Mouse (Mus musculus) embryonic fibroblast, embryonic 13.5 days (primary cell): ENCODE results near the gene Bgn. TPM values are rescaled to one million over a fixed set of nuclear protein-coding genes. Genes with fewer than 3 reads are reported as not detected.

Experiments used
- H3K27ac ChIP-seq: 2 replicates; pipeline ENCODE4 v1.5.1; 2012; ENCODE audit warnings: low read length, control low read depth, inconsistent platforms; ENCODE audit not compliant: insufficient read depth
- H3K4me1 ChIP-seq: 2 replicates; pipeline ENCODE4 v1.6.1; 2011; ENCODE audit warnings: low read length; ENCODE audit not compliant: control insufficient read depth, insufficient read depth
- H3K4me3 ChIP-seq: 2 replicates; pipeline ENCODE4 v1.5.1; 2011; ENCODE audit warnings: mild to moderate bottlenecking, control low read depth, low read length; ENCODE audit not compliant: insufficient read depth
- CTCF ChIP-seq: IDR thresholded peaks from 2 replicates; pipeline ENCODE4 v1.5.1; 2011; ENCODE audit warnings: mild to moderate bottlenecking, control low read depth, low read length, moderate library complexity, borderline replicate concordance; ENCODE audit not compliant: insufficient read depth
- POLR2A ChIP-seq: IDR thresholded peaks from 2 replicates; pipeline ENCODE4 v1.6.1; 2011; ENCODE audit warnings: low read depth, mild to moderate bottlenecking, control low read depth, low read length, moderate library complexity
- polyA plus RNA-seq: library from polyadenylated mRNA; stranded (reverse); fragments of >200 nt; gene quantifications from 2 replicates; pipeline ENCODE4 v1.2.4, GENCODE M21; 2011; ENCODE audit warnings: low read depth; ENCODE audit not compliant: missing spikeins, insufficient read length

Bgn gene
- polyA plus RNA-seq, 1 experiment = 6,335 TPM

- Histone ChIP-seq H3K27ac (no peak overlapping the region), H3K4me3 (no peak overlapping the region)
- no peak for TF ChIP-seq POLR2A
- TF ChIP-seq CTCF = no peak
Observed at GRCm38 (mm10) chrX:73517060-73517600, 33.7 kb downstream of the Bgn start.

DNA sequence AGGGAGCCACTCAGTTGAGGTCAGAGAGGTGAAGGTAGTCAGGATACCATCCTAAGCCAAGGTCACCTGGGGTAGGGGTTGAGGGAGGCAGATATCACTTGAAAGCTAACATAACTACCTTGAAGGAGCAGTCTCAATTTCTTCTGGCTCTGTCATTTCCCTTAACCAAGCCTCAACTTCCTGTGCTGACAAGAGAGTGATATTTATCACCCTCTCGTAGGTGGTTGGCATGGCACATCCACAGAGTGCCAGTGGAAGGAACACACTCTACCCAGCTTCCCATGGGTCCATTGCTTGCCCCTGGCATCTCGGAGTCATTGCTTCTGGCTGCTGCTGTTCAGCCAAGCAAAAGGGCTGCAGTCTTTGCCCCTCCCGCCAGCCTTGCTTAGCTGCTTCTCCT is 37.3 kb downstream of the Bgn start:
- no peaks in the 10 kb centered on the region for H3K4me1 ChIP-seq
- TF ChIP-seq POLR2A (no peak), CTCF (no peak)

More at GRCm38 (mm10) chrX:73517060-73517600, 33.7 kb downstream of the Bgn start:
- H3K4me1 ChIP-seq = no peaks in the 10 kb centered on the region

DNA sequence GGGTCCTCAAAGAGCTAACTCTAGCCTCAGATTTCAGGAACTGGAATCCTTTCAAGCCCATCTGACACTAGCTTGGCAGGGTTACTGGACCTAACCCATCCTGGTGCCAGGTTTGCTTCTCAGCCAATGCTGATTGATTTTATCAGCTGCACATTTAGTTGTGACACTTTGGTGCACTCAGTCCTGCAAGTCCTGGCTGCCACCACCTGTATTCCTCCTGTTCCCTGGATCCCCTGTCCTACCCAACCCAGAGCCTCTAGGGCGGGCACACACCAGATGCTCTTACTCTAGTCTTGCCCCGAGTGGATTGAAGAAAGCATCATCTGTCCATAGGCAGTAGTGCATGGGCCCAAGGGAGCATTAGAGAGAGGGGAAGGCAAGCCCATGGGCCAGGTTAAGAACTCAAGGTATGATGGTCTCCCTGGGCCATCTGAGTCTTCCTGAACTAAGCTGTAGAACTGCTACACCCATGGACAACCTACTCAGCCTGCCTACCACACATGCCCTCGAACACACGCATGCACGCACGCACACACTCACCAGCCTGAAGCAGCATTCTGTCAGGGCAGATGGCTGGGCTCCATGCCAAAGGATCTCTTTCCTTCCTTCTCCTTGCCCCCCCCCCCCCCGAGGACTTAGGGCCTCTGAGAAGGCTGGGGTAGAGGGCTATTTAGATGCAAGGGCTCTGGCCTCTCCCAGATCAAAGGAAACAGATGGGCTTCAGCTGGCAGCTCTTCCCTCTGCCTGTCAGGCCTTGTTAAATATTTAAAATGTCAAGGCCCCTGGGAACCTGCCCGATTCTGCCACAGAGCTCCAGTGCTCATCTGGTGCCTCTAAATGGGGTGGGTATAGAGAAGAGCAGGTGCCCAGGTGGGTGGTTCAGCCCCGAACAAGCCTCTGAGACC is 41.2 kb downstream of the Bgn start:
- no peak overlapping the region for H3K4me3 ChIP-seq
- no peak for TF ChIP-seq POLR2A
- no peak for TF ChIP-seq CTCF
- H3K27ac ChIP-seq = no peak overlapping the region
- no peaks in the 10 kb centered on the region for H3K4me1 ChIP-seq

More for the DNA sequence above, 37.3 kb downstream of the Bgn start:
- H3K4me3 ChIP-seq = no peak overlapping the region
- no peak overlapping the region for H3K27ac ChIP-seq

DNA sequence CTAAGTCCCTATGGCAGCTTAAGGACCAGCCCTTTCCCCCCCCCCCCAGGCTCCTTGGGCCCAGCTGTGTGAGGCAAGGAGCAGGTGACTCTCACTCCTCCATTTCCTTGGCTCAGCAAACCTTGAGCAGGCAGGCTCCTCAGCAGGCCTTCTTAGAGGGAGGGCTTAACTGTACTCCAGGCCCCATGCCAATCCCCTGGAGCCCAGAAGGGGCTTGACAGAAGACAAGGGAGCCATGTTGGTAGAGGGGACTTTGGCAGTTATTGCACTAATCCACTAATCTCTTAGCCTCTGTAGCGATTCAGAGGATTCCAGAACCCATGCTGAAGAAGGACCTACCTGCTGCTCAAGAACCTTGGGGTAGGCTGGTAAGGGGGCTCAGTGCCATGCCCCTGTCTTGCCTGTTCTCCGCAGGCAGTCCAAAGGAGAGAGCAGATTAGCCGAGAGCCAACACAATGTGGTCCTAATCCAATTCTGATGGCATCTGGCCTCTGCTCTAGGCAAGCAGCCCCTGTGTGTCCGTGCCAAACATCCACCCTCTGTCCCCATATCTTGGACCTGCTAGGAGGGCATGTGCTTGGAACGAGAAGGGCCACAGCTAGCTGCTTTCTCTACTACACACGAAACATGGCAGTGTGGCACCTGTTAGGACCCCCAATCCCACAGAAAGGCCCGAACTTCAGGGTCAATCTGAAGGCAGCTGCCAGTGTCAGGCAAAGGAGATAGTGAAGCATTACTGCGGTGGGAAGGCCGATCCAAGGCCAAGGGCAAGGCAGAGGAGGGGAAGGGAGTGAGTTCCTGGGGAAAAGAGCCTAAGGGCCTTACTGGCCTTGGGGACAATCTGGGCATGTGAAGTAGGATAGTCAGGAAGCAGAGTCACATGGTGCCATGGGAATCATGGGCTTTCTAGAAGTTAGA is 42.1 kb downstream of the Bgn start:
- no peaks in the 10 kb centered on the region for H3K4me1 ChIP-seq
- no peak overlapping the region for H3K27ac ChIP-seq
- no peak overlapping the region for H3K4me3 ChIP-seq
- TF ChIP-seq CTCF (no peak), POLR2A (no peak)

DNA sequence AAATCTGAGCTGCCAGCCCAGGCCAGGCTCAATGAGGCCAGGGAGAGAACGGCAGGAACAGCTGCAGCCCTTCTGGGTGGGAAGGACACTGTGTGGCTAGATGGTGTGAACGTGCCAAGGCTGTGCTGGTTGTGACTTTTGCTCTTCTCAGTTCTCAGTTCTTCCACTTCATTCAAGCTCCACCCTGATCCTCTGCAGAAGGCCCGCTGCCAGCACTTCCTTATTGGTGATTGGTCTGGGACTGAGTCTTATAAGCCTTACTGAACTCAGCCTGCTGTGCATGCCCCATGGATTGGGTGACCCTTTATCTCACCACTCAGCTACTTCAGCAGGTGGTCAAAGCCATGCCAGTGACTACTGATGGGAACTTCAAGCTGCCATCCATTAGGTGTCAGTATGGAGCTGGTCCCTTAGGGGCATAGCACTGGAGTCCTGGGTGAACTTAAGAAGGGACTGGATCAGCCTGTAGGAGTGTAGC is 43.0 kb downstream of the Bgn start:
- H3K27ac ChIP-seq = no peak overlapping the region
- no peaks in the 10 kb centered on the region for H3K4me1 ChIP-seq
- TF ChIP-seq CTCF = no peak
- no peak for TF ChIP-seq POLR2A
- H3K4me3 ChIP-seq = no peak overlapping the region

DNA sequence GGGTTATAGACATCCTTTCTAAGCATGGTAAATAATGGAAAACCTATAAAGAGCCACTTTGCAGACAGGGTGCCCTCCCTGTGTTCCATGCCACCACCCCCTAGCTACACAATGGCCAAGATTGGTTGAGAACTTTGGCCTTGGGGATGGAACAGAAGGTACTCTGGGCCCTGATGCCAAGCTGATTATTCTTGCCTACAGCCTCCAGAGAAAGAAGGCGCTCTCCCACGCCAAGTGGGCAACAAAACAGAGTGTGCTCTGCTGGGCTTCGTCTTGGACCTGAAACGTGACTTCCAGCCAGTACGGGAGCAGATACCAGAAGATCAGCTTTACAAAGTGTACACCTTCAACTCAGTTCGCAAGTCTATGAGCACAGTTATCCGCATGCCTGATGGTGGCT is 54.5 kb downstream of the Bgn start:
- TF ChIP-seq CTCF (no peak), POLR2A (no peak)
- Histone ChIP-seq H3K4me1 (no peaks in the 10 kb centered on the region), H3K4me3 (no peak overlapping the region), H3K27ac (no peak overlapping the region)

DNA sequence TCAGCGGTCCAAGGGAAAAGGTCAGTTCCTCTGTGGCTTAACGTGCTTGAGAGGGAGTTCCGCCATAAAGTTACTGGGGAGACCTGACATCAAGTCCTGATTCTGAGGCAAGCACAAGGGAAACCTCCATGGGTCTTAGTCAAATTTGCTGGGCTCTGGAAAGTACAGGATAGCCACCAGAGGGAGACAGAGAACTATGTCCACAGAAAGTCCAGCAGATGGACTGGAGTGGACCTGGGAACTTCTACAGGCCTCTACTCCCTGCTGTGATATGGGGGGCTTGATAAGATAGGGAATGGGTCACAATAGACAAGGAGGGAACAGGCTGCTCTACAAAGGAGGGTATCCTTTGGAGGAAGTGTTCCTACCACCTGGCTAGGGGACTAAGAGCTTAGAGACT is 59.9 kb downstream of the Bgn start:
- no peaks in the 10 kb centered on the region for H3K4me1 ChIP-seq
- TF ChIP-seq POLR2A (no peak), CTCF (no peak)
- H3K4me3 ChIP-seq = no peak overlapping the region
- no peak overlapping the region for H3K27ac ChIP-seq

Other genes starting within 250 kb of the Bgn start
- gene Xlr4c, start 240.5 kb upstream of the Bgn start, polyA plus RNA-seq = not detected in 2 replicates
- not detected in 2 replicates for gene Xlr3c, start 218.2 kb upstream of the Bgn start, polyA plus RNA-seq
- not detected in 2 replicates for gene Xlr5a, start 190.6 kb upstream of the Bgn start, polyA plus RNA-seq
- gene Xlr5c, start 190.6 kb upstream of the Bgn start, polyA plus RNA-seq = not detected in 2 replicates
- not detected in 2 replicates for gene Gm45015, start 146.8 kb upstream of the Bgn start, polyA plus RNA-seq
- 35.4 and 42.6 TPM in 2 replicates for gene Zfp275, start 141.0 kb upstream of the Bgn start, polyA plus RNA-seq
- not detected in 2 replicates for gene Gm18336, start 84.9 kb upstream of the Bgn start, polyA plus RNA-seq
- not detected in 2 replicates for gene Zfp92, start 72.5 kb upstream of the Bgn start, polyA plus RNA-seq
- not detected in 2 replicates for gene Trex2, start 48.3 kb upstream of the Bgn start, polyA plus RNA-seq
- gene Haus7, start 24.6 kb upstream of the Bgn start, polyA plus RNA-seq = 25.2 and 33.5 TPM in 2 replicates
- gene Atp2b3, start 19.5 kb downstream of the Bgn start, polyA plus RNA-seq = not detected in 2 replicates
- gene Dusp9, start 155.8 kb downstream of the Bgn start, polyA plus RNA-seq = 4.3 and 5.3 TPM in 2 replicates
- 3.2 and 4.3 TPM in 2 replicates for gene Pnck, start 176.5 kb downstream of the Bgn start, polyA plus RNA-seq
- 105 and 113 TPM in 2 replicates for gene Slc6a8, start 189.5 kb downstream of the Bgn start, polyA plus RNA-seq
- gene Bcap31, start 232.6 kb downstream of the Bgn start, polyA plus RNA-seq = 207 and 261 TPM in 2 replicates
- 12.3 and 14.7 TPM in 2 replicates for gene Abcd1, start 233.0 kb downstream of the Bgn start, polyA plus RNA-seq